Mouse (Mus musculus): ENCODE measurements around the gene Jup.

Gene Jup

GRCm38 (mm10) chr11:100319492-100320171 is 77.9 kb downstream of the Jup start, which contains the start of gene Eif1:
TSS of gene Eif1 (plus strand) at chr11:100319885.
- DNase-seq (ENCODE audit: low spot score in 2 of 2) = peak; percentile 100

Data from spleen, postnatal 10 days (tissue).